Mouse (Mus musculus): ENCODE results near the gene Ccdc66.

GRCm38 (mm10) chr14:27436116-27436515, 72.1 kb downstream of the Ccdc66 start:
- TF ChIP-seq POLR2A (IDR thresholded peaks at IDR 0.05; ENCODE audit: extremely low read depth, insufficient read depth, low read length): no peak
- no peak for TF ChIP-seq CTCF (IDR thresholded peaks at IDR 0.05; ENCODE audit: extremely low read depth, insufficient read depth, low read length)

All from cortical plate, adult 2 months (tissue).